Mouse (Mus musculus): ENCODE results near the gene 4930518I15Rik. TPM values are rescaled to one million over a fixed set of nuclear protein-coding genes. Genes with fewer than 3 reads are reported as not detected.

4930518I15Rik gene
- polyA plus RNA-seq, 1 experiment = 2.7 TPM

DNA sequence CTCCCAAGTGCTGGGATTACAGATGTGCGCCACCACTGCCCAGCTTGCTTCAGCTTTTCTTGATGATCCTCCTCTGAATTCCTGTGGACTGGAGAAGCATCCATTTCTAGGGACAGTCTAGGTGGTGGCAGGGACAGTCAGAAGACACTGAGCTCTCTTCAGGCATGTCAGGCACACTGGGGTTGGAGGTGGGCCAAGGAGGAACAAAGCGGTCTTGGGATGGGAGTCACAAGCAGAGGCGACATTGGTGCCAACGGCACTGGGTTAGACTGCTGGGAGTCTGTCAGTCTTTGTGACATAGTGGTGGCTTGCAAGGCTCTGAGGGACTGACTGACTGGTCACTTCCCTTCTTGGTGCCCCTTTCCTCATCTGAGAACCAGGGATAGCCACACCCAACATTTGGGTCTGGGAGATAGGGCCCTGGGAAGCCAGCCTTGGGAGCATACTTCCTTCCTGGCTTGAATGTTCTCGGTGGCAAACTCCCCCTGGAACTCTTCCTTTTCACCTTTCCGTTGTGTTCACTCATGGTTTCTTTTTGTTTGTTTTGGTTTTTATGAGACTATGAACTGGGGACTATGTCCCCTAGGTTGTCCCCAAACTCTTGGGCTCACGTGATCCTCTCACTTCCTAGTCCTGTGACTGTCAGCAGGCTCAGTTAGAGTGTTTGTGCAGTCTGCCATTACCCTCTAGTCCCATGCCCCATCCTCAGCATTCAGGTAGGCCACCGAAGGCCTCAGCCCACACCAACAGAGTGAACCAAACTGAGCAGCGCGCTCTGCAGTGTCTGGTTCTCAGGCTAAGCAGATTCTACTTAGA lies 26.9 kb upstream of the 4930518I15Rik start:
- Histone ChIP-seq H3K4me1 (ENCODE audit: control insufficient read depth, insufficient read depth, low read length) (peaks cover 2% of the 10 kb centered on the region; the same call in 1 of the 2 replicates), H3K4me3 (replicated peaks; ENCODE audit: control insufficient read depth, low read depth, low read length) (no peak overlapping the region), H3K27ac (ENCODE audit: control insufficient read depth, insufficient read depth, low read depth, low read length, poor library complexity) (no peak overlapping the region)

DNA sequence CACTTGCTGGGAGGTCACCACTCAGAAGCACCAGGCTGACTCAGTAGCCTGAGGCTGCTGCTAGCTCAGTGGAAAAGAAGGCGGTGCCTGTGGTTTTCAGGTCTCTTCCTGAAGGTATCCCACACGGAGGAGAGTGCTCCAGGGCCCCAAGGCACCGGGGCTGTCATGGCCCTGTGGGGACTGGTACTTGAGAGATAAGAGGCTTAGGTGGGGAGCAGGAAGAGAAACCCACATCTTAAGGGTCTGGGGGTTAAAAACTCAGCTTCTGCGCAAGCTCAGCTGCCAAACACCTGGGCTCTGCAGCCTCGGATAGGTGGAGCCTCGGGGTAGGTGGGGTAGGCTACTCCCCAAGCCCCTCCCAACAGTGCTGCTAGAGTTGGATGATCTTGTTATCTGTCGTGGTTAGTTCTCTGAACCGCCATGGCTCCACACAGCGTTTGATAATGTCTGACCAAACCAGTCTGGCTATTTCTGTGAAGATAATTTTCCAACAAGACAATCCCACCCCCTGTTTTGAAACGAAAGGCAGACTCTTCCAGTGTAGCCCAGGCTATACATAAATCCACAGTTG lies 24.8 kb upstream of the 4930518I15Rik start:
- 16% methylated on average over 10 of the region's 10 CpGs for WGBS
- no peak overlapping the region for H3K4me3 ChIP-seq (replicated peaks; ENCODE audit: control insufficient read depth, low read depth, low read length)
- H3K4me1 ChIP-seq (ENCODE audit: control insufficient read depth, insufficient read depth, low read length) = peaks cover 5% of the 10 kb centered on the region
- TF ChIP-seq POLR2A (IDR thresholded peaks at IDR 0.05; ENCODE audit: borderline replicate concordance, control insufficient read depth, low read depth, low read length) (no peak), CTCF (IDR thresholded peaks at IDR 0.05; ENCODE audit: control insufficient read depth, insufficient read depth, low read length) (no peak)
- no peak overlapping the region for H3K27ac ChIP-seq (ENCODE audit: control insufficient read depth, insufficient read depth, low read depth, low read length, poor library complexity)

More for the DNA sequence above, 26.9 kb upstream of the 4930518I15Rik start:
- 51% methylated on average over 10 of the region's 10 CpGs for WGBS
- no peak for TF ChIP-seq POLR2A (IDR thresholded peaks at IDR 0.05; ENCODE audit: borderline replicate concordance, control insufficient read depth, low read depth, low read length)
- TF ChIP-seq CTCF (IDR thresholded peaks at IDR 0.05; ENCODE audit: control insufficient read depth, insufficient read depth, low read length) = no peak

DNA sequence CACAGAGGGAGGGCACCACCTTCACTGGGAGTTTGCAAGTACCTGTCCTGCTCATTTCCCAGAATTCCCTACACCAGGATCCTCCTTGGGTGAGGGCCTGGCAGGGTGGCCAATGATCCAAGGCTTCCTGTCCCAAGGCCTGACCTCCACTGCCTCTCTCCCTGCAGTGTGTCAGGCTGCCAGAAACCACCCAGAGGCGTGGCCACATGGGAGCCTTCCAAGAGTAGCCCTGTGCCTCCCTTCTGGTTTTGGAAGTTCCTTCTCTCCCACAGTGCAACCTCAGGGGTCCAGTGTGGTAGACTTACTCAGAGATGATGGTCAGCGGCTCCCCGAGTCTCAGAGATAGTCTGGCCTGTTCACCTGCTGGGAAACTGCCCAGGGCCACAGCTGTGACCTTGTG lies 21.8 kb upstream of the 4930518I15Rik start:
- Histone ChIP-seq H3K4me1 (ENCODE audit: control insufficient read depth, insufficient read depth, low read length) (peaks cover 5% of the 10 kb centered on the region), H3K4me3 (replicated peaks; ENCODE audit: control insufficient read depth, low read depth, low read length) (no peak overlapping the region), H3K27ac (ENCODE audit: control insufficient read depth, insufficient read depth, low read depth, low read length, poor library complexity) (no peak overlapping the region)
- 65% methylated on average over 3 of the region's 3 CpGs for WGBS
- TF ChIP-seq CTCF (IDR thresholded peaks at IDR 0.05; ENCODE audit: control insufficient read depth, insufficient read depth, low read length) (no peak), POLR2A (IDR thresholded peaks at IDR 0.05; ENCODE audit: borderline replicate concordance, control insufficient read depth, low read depth, low read length) (no peak)

DNA sequence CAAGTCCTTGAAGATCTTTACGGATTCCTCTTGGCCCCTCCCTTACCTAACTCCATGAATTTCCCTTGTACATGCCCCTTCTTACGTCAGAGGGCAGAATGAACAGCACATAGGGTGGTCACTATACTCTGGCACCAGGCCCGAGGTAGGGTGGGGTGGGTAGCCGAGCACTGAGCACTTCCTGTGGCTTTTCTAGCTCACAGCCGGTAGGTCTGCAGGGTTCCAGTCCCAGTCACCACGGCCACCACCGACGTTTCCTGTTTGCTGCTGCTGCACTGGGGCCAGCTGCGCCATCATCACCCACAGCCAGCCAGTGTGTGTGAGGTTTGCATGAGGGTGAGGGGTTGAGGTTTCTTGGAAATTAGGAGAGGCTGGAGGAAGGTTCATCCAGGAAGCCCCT lies 20.0 kb upstream of the 4930518I15Rik start:
- H3K4me1 ChIP-seq (ENCODE audit: control insufficient read depth, insufficient read depth, low read length) = peaks cover 4% of the 10 kb centered on the region
- H3K27ac ChIP-seq (ENCODE audit: control insufficient read depth, insufficient read depth, low read depth, low read length, poor library complexity) = 0 out of 2 replicates have a peak overlapping the region, but pooled peaks have one; percentile 5
- WGBS = 7% methylated on average over 9 of the region's 9 CpGs
- no peak overlapping the region for H3K4me3 ChIP-seq (replicated peaks; ENCODE audit: control insufficient read depth, low read depth, low read length)
- TF ChIP-seq CTCF (IDR thresholded peaks at IDR 0.05; ENCODE audit: control insufficient read depth, insufficient read depth, low read length) (no peak), POLR2A (IDR thresholded peaks at IDR 0.05; ENCODE audit: borderline replicate concordance, control insufficient read depth, low read depth, low read length) (no peak)

DNA sequence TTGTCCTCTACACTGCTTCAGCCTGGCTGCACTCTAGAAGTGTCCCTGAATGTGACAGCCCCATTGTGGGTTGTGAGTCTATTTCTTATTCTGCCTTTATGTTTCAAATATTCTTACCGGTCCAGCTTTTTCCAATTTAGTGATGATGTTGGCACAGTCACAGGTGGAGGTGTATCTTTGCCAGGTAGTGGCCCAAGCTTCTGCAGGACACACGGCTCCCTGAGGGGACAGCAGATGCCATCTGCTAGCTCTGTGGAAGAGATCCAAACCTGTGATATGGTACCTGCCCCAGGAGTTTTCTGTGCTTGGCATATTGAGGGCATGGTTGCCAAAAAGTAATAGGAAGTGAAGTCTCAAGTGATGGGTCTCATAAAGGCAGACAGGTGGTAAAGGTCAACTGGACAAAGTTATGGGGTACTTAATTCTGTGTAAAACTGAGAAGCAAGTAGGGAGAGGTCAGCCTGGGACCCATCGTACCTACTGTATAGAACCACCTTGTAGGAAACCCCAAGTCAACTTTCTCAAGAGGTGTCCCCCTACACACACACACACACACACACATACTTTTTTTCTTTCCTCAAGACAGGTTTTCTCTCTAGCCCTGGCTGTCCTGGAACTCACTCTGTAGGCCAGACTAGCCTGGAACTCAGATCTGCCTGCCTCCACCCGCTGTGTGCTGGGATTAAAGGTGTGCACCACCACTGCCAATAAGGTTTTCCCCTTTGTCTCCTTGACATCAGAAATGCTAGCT lies 17.2 kb upstream of the 4930518I15Rik start:
- WGBS = 90% methylated on average over 4 of the region's 4 CpGs
- no peak for TF ChIP-seq CTCF (IDR thresholded peaks at IDR 0.05; ENCODE audit: control insufficient read depth, insufficient read depth, low read length)
- TF ChIP-seq POLR2A (IDR thresholded peaks at IDR 0.05; ENCODE audit: borderline replicate concordance, control insufficient read depth, low read depth, low read length) = no peak
- Histone ChIP-seq H3K4me3 (replicated peaks; ENCODE audit: control insufficient read depth, low read depth, low read length) (no peak overlapping the region), H3K4me1 (ENCODE audit: control insufficient read depth, insufficient read depth, low read length) (peaks cover 4% of the 10 kb centered on the region), H3K27ac (ENCODE audit: control insufficient read depth, insufficient read depth, low read depth, low read length, poor library complexity) (no peak overlapping the region)

DNA sequence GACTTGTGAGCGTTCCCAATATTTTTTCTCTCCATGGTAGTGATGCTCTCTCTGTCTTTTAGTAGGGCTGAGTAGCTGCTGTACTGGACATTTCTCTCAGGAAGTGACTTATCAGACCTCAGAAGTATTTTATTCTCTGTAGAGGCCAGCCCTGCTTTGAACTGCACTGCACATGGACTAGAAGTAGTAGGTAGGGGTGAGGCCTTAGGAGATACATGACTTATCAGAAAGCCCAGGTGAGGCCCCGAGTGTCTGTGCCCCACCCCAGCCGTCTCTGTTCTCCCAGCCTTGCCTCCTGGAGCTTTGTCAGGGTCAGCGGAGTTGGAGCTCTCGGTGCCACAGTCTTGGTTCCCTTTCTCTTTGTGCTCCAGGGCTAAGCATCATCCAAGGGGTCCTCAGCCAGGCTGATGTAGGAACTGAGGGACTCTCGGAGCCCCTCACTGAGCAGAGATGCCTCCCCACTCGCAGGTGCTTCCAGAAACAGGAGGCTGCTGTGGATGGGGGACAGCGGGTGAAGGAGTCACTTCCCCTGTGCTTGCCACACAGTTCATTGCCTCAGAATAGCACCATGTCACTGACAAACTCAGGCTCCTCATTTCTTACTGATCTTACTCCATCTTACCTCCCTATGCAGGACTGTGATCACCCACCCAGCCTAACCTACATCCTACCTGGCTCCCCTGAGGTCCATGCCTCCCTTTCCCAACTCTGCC lies 16.5 kb upstream of the 4930518I15Rik start:
- 65% methylated on average over 8 of the region's 8 CpGs for WGBS
- Histone ChIP-seq H3K4me1 (ENCODE audit: control insufficient read depth, insufficient read depth, low read length) (peaks cover 4% of the 10 kb centered on the region), H3K27ac (ENCODE audit: control insufficient read depth, insufficient read depth, low read depth, low read length, poor library complexity) (no peak overlapping the region)

DNA sequence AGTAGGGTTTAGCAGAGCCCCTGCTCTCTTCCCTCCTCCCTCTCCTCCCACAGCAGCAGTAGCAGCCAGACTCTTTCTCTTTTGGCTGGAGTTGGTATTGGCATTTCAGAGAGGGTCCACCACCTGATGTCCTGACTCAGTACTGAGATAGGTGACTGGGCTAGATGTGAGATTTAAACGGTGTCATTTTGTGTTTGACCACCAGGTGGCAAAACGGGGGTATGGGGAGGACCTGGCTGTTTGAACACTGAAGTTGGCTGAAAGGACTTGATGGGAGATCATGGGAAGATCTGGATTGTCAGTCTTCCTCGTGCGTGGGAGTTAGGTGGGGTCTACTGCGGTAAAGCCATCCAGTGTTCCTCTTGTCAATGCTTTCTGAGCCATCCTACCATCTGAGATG lies 15.9 kb upstream of the 4930518I15Rik start:
- 23% methylated on average over 5 of the region's 5 CpGs for WGBS
- H3K4me1 ChIP-seq (ENCODE audit: control insufficient read depth, insufficient read depth, low read length) = peaks cover 4% of the 10 kb centered on the region
- no peak overlapping the region for H3K4me3 ChIP-seq (replicated peaks; ENCODE audit: control insufficient read depth, low read depth, low read length)
- TF ChIP-seq CTCF (IDR thresholded peaks at IDR 0.05; ENCODE audit: control insufficient read depth, insufficient read depth, low read length) (peak; percentile 66), POLR2A (IDR thresholded peaks at IDR 0.05; ENCODE audit: borderline replicate concordance, control insufficient read depth, low read depth, low read length) (no peak)
- H3K27ac ChIP-seq (ENCODE audit: control insufficient read depth, insufficient read depth, low read depth, low read length, poor library complexity) = no peak overlapping the region

More for the DNA sequence above, 16.5 kb upstream of the 4930518I15Rik start:
- TF ChIP-seq CTCF (IDR thresholded peaks at IDR 0.05; ENCODE audit: control insufficient read depth, insufficient read depth, low read length) (no peak), POLR2A (IDR thresholded peaks at IDR 0.05; ENCODE audit: borderline replicate concordance, control insufficient read depth, low read depth, low read length) (no peak)
- no peak overlapping the region for H3K4me3 ChIP-seq (replicated peaks; ENCODE audit: control insufficient read depth, low read depth, low read length)
